Mouse (Mus musculus) cortical plate, adult 2 months (tissue): ENCODE results near the gene Ifit2.
"Not testable (repeated sequence)": the region's sequence is repeated elsewhere in the genome, so short reads cannot be mapped to it uniquely, and the experiment has no call there.

Experiments
- CTCF ChIP-seq: fragments of 200-500 bp; IDR thresholded peaks from 2 replicates; pipeline ENCODE4 v1.5.1; 2011; ENCODE audit warnings: mild to moderate bottlenecking, control low read depth, low read length; ENCODE audit not compliant: insufficient read depth; ENCODE audit errors: extremely low read depth
- POLR2A ChIP-seq: fragments of 200-500 bp; IDR thresholded peaks from 2 replicates; pipeline ENCODE4 v1.6.1; 2011; ENCODE audit warnings: mild to moderate bottlenecking, low read length, control low read depth; ENCODE audit not compliant: insufficient read depth; ENCODE audit errors: extremely low read depth

DNA sequence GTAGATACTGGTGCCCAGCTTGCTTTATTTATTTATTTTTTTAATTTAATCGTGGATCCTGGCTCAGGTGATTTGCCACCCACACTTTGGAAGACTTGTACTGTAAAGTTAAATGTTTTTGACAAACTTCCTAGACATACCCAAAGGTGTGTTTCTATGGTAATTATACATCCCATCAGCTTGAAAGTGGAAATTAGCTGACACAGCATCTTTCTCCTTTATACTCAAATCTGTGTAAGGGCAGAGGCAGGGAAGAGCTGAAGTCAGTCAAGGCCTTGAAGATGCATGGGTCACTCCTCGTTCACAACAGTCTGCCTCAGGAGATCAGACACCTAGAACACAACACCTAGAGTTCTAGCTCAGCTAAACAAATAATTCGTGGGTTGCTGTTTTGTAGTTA lies 59.6 kb downstream of the Ifit2 start:
- not testable (repeated sequence) for TF ChIP-seq POLR2A, CTCF
